Mouse (Mus musculus): Measurements from ENCODE around the gene Thra. TPM values are rescaled to one million over a fixed set of nuclear protein-coding genes. Genes with fewer than 3 reads are reported as not detected.

Gene Thra
- total and polyA plus RNA-seq, 2 experiments, result 5.5 to 14.9 TPM

DNA sequence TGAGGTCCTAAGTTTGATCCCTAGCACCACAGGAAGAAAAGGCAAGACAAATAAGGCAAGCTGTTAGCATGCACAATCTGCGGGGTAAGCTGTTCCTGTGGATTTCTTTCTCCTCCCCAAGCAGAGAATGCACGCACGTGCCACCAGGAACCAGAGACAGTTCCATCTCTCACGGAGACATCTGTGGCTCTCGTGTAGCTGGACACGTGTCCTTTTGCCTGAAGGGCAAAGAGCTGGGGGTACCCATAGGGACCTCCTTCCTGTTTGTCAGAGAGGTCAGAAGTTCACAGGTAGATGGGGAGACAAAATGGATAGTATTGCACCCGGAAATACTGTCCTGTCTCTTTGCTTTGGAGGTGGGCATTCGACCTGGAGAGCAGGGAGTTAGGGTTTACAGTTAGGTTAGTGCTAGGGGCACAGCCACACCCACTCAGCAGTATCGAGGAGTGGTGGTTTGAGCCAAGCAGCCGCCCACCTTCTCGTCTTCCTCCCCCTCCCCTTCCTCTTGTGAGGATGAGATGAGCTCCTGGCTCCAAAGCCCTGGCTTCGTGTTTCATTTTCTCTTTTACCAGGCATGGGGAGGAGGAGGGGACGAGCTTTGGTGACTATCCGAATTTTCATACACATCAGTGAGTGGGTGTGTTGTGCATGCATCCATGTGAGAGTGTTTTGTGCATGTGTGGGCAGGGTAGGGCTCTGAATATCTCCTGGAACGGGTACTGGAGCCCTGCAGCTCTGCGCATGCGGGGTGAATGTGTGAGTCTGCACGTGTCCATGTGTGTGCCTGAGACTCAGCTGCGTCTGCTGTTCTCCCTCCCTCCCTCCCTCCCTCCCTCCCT, 6.6 kb downstream of the Thra start:
- peaks cover 32% of the 10 kb centered on the region; the same call in 1 of the 2 replicates for H3K79me2 ChIP-seq (ENCODE audit: control insufficient read depth, insufficient read depth, low read length)
- WGBS, result 17% methylated on average over 19 of the region's 19 CpGs
- TF ChIP-seq POLR2A (IDR thresholded peaks at IDR 0.05; ENCODE audit: extremely low read depth, insufficient read depth, low read length), result no peak
- no peak for TF ChIP-seq CTCF (IDR thresholded peaks at IDR 0.05; ENCODE audit: low read depth, low read length)
- H3K27me3 ChIP-seq (ENCODE audit: control insufficient read depth, insufficient read depth, low read length), result no peaks in the 10 kb centered on the region
- peaks cover 28% of the 10 kb centered on the region for H3K4me1 ChIP-seq (ENCODE audit: control insufficient read depth, insufficient read depth, low read length)
- peak overlapping the region; percentile 0; the same call in 1 of the 2 replicates for H3K4me3 ChIP-seq (ENCODE audit: insufficient read depth, low read depth, low read length)
- no peaks in the 10 kb centered on the region for H3K36me3 ChIP-seq (ENCODE audit: control insufficient read depth, insufficient read depth, low read length)
- H3K9ac ChIP-seq (ENCODE audit: low read depth, low read length), result peak overlapping the region; percentile 50
- peak; percentile 61 for DNase-seq (ENCODE audit: extremely low read depth, low read depth, low spot score)
- H3K27ac ChIP-seq (replicated peaks; ENCODE audit: insufficient read depth, low read depth, low read length), result peak overlapping the region; percentile 0; the same call in 1 of the 2 replicates

DNA sequence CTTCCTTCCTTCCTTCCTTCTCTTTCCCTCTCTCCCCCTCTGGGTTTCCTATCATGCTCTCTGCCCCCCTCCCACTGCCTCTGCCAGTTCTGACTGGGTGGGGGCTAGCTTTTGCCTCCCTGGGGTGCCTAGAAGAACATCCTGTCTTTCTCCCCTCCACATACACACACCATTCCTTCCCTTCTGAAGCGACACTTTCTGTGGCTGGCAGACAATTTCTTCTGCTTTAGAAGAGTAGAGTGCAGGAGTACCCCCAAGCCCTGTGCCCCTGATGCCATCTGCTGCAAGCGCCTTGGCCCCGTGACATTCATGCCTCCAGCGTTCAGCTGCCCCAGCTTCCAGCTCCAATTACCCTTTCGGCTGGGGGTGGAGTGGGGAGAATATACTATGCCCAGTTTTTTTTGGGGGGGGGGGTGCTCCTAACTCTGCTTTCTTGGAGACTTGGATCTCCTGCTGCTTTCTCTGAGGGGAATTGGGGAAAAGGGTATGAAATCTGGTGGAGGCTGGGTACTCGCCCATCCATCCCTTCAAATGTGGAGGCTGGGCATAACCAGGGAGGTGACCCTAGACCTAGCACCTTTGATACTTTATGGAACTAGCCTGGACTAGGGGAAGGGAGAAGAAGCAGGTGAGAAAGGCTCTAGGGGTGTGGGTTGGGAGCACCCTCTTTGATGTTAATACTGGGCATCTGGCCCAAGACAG, 7.5 kb downstream of the Thra start:
- peak overlapping the region; percentile 18; the same call in 1 of the 2 replicates for H3K27ac ChIP-seq (replicated peaks; ENCODE audit: insufficient read depth, low read depth, low read length)
- no peak for DNase-seq (ENCODE audit: extremely low read depth, low read depth, low spot score)
- H3K4me1 ChIP-seq (ENCODE audit: control insufficient read depth, insufficient read depth, low read length), result peaks cover 24% of the 10 kb centered on the region
- H3K79me2 ChIP-seq (ENCODE audit: control insufficient read depth, insufficient read depth, low read length), result peaks cover 32% of the 10 kb centered on the region; the same call in 1 of the 2 replicates
- H3K4me3 ChIP-seq (ENCODE audit: insufficient read depth, low read depth, low read length), result no peak overlapping the region
- TF ChIP-seq CTCF (IDR thresholded peaks at IDR 0.05; ENCODE audit: low read depth, low read length), result no peak
- no peak for TF ChIP-seq POLR2A (IDR thresholded peaks at IDR 0.05; ENCODE audit: extremely low read depth, insufficient read depth, low read length)
- no peaks in the 10 kb centered on the region for H3K36me3 ChIP-seq (ENCODE audit: control insufficient read depth, insufficient read depth, low read length)
- no peaks in the 10 kb centered on the region for H3K27me3 ChIP-seq (ENCODE audit: control insufficient read depth, insufficient read depth, low read length)
- WGBS, result 74% methylated on average over 6 of the region's 6 CpGs
- no peak overlapping the region for H3K9ac ChIP-seq (ENCODE audit: low read depth, low read length)

DNA sequence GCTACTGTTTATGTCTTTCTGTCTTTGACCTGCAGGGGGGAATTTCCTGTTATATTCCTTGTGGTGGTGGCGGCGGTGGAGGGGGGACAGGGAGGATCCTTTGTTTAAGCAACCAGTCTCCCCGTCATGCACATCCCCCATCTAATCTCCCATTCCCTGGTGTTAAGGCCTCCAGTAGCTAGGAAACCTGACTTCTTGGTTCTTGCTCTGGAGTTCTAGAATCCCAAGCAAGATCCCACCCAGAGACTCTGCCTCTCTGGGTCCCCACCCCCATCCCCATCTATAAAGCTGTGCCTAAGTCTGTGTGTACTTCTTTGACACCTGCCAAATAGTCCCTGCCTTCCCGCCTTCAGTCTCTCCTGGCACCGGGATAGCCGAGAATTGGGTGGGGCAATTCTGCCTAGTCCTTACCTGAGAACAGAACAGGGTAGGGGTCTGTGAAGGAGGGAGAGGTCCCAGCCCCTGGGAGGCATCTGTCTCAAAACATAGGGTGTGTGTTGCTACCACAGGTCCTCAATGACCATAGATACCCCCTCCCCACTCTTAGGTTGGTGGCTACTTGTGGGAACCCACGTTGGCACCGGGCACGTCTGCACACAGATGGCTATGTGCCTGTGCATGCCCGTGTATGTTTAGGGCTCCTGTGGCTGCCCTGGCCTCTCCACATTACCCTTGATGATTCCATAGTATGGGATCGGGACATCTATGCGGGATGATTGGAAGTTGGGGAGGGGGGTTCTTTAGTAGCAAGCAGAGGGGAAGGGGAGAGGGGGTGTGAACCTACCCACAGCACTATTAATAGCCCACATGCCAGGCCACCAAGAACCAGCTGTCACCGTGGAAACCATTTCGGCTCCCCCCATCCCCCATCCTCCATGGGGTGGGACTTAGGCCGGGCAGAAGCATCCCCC, 8.3 kb downstream of the Thra start:
- no peak overlapping the region for H3K9ac ChIP-seq (ENCODE audit: low read depth, low read length)
- peaks cover 31% of the 10 kb centered on the region; the same call in 1 of the 2 replicates for H3K79me2 ChIP-seq (ENCODE audit: control insufficient read depth, insufficient read depth, low read length)
- no peaks in the 10 kb centered on the region for H3K27me3 ChIP-seq (ENCODE audit: control insufficient read depth, insufficient read depth, low read length)
- no peak overlapping the region for H3K4me3 ChIP-seq (ENCODE audit: insufficient read depth, low read depth, low read length)
- no peak overlapping the region for H3K27ac ChIP-seq (replicated peaks; ENCODE audit: insufficient read depth, low read depth, low read length)
- DNase-seq (ENCODE audit: extremely low read depth, low read depth, low spot score), result no peak
- H3K36me3 ChIP-seq (ENCODE audit: control insufficient read depth, insufficient read depth, low read length), result no peaks in the 10 kb centered on the region
- TF ChIP-seq POLR2A (IDR thresholded peaks at IDR 0.05; ENCODE audit: extremely low read depth, insufficient read depth, low read length) (no peak), CTCF (IDR thresholded peaks at IDR 0.05; ENCODE audit: low read depth, low read length) (no peak)
- 72% methylated on average over 15 of the region's 15 CpGs for WGBS
- H3K4me1 ChIP-seq (ENCODE audit: control insufficient read depth, insufficient read depth, low read length), result peaks cover 21% of the 10 kb centered on the region

DNA sequence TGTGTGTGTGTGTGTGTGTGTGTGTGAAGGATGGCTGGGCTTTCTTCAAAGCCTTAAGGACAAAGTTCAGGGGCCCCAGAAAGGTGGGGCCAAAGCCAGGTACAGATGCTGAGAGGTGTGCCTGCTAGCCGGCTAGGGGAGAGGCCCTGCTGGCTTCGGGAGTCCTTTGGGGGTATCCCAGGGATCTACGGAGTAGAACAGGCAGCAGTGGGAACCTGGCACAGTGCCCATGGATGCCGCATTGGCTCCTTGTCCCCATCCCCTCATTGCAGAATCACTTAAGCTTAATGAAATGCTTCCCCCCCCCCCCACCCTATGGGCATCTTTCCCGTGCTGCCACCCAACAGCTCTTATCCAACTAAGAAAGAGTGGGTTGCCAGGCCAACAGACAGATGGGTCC, 9.3 kb downstream of the Thra start:
- 78% methylated on average over 5 of the region's 5 CpGs for whole genome bisulfite sequencing
- no peak for DNase-seq (ENCODE audit: extremely low read depth, low read depth, low spot score)

More for the DNA sequence above, 9.3 kb downstream of the Thra start:
- Histone ChIP-seq H3K4me1 (ENCODE audit: control insufficient read depth, insufficient read depth, low read length) (peaks cover 24% of the 10 kb centered on the region), H3K27ac (replicated peaks; ENCODE audit: insufficient read depth, low read depth, low read length) (no peak overlapping the region), H3K36me3 (ENCODE audit: control insufficient read depth, insufficient read depth, low read length) (no peaks in the 10 kb centered on the region), H3K9ac (ENCODE audit: low read depth, low read length) (no peak overlapping the region), H3K4me3 (ENCODE audit: insufficient read depth, low read depth, low read length) (no peak overlapping the region), H3K27me3 (ENCODE audit: control insufficient read depth, insufficient read depth, low read length) (no peaks in the 10 kb centered on the region), H3K79me2 (ENCODE audit: control insufficient read depth, insufficient read depth, low read length) (peaks cover 26% of the 10 kb centered on the region; the same call in 1 of the 2 replicates)
- TF ChIP-seq CTCF (IDR thresholded peaks at IDR 0.05; ENCODE audit: low read depth, low read length), result no peak
- TF ChIP-seq POLR2A (IDR thresholded peaks at IDR 0.05; ENCODE audit: extremely low read depth, insufficient read depth, low read length), result no peak
